Mouse (Mus musculus) Patski (cell line): ENCODE results near the gene Kif3a. TPM values are rescaled to one million over a fixed set of nuclear protein-coding genes. Genes with fewer than 3 reads are reported as not detected.

Experiments
- ATAC-seq: fragments of 100-300 bp; one replicate; pipeline ENCODE4 v1.8.0; 2021
- CTCF ChIA-PET: fragments of 350-600 bp; sonication (Branson Sonifier 250); formaldehyde crosslinking; loops from one replicate; lab custom pipeline; 2022; ENCODE audit warnings: inconsistent platforms; lab: Charles Lee
- POLR2A ChIA-PET: fragments of 350-600 bp; sonication (Branson Sonifier 250); formaldehyde crosslinking; loops from one replicate; lab custom pipeline; 2022; ENCODE audit warnings: antibody characterized with exemption, inconsistent platforms; lab: Charles Lee
- DNase-seq: peaks from one replicate; pipeline ENCODE4 v3.0.0-alpha.2; 2011; ENCODE audit warnings: low read depth, low spot score
- H3K27me3 ChIP-seq: fragments of 371-371 bp; one replicate; pipeline ENCODE4 v1.5.1; 2021
- CTCF ChIP-seq: fragments of 100-300 bp; IDR thresholded peaks from one replicate; pipeline ENCODE4 v1.5.1; 2021
- in situ Hi-C: fragments of 300-500 bp; cut with MboI; formaldehyde crosslinking; loops from 3 replicates; pipeline ENCODE4 v1.11.1; 2018; ENCODE audit warnings: low pct_unique_long_range_greater_than_20kb, mixed read lengths
- polyA plus RNA-seq: library from polyadenylated mRNA; unstranded; gene quantifications from one replicate; pipeline ENCODE4 v1.2.3, GENCODE M21; 2021

The Kif3a gene
- 52.7 TPM for polyA plus RNA-seq

- no peaks in the 10 kb centered on the region for H3K27me3 ChIP-seq
- in situ Hi-C loops = no loop called here
- ATAC-seq = peak; percentile 88
- POLR2A ChIA-PET = interaction anchor here (0.8 kb wide), 1 partner anchor 55 kb away, joined by 4 read pairs; no protein-coding TSS in a partner anchor
- peak; percentile 73 for DNase-seq
- CTCF ChIA-PET = interaction anchor here (0.9 to 1.5 kb wide), 4 partner anchors 16 to 60 kb away, joined by 3 to 6 read pairs (median 3); no protein-coding TSS in a partner anchor
- no peak for TF ChIP-seq CTCF
Measured at GRCm38 (mm10) chr11:53567224-53568014, at the start of gene Kif3a. Kif3a (plus strand) TSS chr11:53567379.

DNA sequence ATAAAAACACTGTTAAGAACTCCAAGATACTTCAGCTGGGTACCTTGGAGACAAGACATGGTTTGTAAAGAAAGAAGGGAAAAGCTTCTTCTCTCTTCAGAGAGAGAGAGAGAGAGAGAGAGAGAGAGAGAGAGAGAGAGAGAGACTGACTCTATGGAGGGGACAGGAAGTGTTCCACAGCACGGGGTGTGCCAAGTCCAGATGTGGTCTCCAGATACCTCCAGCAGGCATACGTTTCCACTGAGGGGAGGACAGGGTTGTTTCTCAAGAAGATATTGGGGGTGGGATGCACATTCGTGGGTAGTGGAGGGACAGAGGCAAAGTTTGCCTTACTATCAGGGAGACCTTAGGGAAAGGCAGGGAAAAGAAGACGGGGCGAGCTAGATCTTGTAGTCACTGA, 48.4 kb upstream of the Kif3a start:
- H3K27me3 ChIP-seq = no peaks in the 10 kb centered on the region
- TF ChIP-seq CTCF = no peak
- ChIA-PET CTCF (no interaction called here), POLR2A (interaction anchor here (1.0 kb wide), 1 partner anchor 10 kb away, joined by 3 read pairs; no protein-coding TSS in a partner anchor)
- no peak for DNase-seq
- in situ Hi-C loops = no loop called here
- no peak for ATAC-seq

GRCm38 (mm10) chr11:53519207-53520121, 47.7 kb upstream of the Kif3a start, which contains the start of gene Sept8:
Sept8 (plus strand) TSS chr11:53519257.
- no peak for DNase-seq
- ATAC-seq = peak; percentile 61
- CTCF ChIA-PET = no interaction called here
- no peaks in the 10 kb centered on the region for H3K27me3 ChIP-seq
- in situ Hi-C loops = no loop called here
- no peak for TF ChIP-seq CTCF
- POLR2A ChIA-PET = interaction anchor here (1.0 to 1.2 kb wide), 2 partner anchors 11 to 12 kb away, joined by 3 read pairs; no protein-coding TSS in a partner anchor

GRCm38 (mm10) chr11:53520122-53520978, 46.8 kb upstream of the Kif3a start:
- no peak for DNase-seq
- peak; percentile 53 for ATAC-seq

GRCm38 (mm10) chr11:53521120-53521820, 45.9 kb upstream of the Kif3a start:
- H3K27me3 ChIP-seq = no peaks in the 10 kb centered on the region
- ChIA-PET POLR2A (no interaction called here), CTCF (interaction anchor here (1.3 kb wide), 1 partner anchor 16 kb away, joined by 3 read pairs; no protein-coding TSS in a partner anchor)
- ATAC-seq (no peak), DNase-seq (no peak)
- TF ChIP-seq CTCF = no peak
- in situ Hi-C loops = no loop called here

More at GRCm38 (mm10) chr11:53520122-53520978, 46.8 kb upstream of the Kif3a start:
- no peaks in the 10 kb centered on the region for H3K27me3 ChIP-seq
- ChIA-PET CTCF (interaction anchor here (1.3 kb wide), 1 partner anchor 17 kb away, joined by 3 read pairs; no protein-coding TSS in a partner anchor), POLR2A (interaction anchor here (1.2 kb wide), 1 partner anchor 13 kb away, joined by 3 read pairs; no protein-coding TSS in a partner anchor)
- in situ Hi-C loops = no loop called here
- no peak for TF ChIP-seq CTCF

DNA sequence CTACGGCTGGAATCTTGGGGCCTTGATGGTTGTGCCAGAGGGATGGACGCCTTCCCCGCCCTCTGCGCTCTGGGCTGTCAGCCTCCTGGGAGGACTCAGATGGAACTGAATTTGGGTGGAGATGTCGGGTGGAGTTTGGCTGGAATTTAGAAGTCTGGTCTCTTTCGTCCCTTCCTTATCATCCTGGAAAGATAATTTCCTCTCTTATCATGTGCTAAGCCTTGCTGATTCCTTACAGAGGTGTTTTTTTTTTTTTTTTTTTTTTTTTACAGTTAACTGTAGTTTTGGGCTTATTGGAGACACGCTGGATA, 45.4 kb upstream of the Kif3a start:
- DNase-seq (no peak), ATAC-seq (no peak)
- CTCF ChIA-PET = interaction anchor here (1.3 kb wide), 1 partner anchor 15 kb away, joined by 3 read pairs; no protein-coding TSS in a partner anchor
- TF ChIP-seq CTCF = no peak
- POLR2A ChIA-PET = no interaction called here
- in situ Hi-C loops = no loop called here
- no peaks in the 10 kb centered on the region for H3K27me3 ChIP-seq

DNA sequence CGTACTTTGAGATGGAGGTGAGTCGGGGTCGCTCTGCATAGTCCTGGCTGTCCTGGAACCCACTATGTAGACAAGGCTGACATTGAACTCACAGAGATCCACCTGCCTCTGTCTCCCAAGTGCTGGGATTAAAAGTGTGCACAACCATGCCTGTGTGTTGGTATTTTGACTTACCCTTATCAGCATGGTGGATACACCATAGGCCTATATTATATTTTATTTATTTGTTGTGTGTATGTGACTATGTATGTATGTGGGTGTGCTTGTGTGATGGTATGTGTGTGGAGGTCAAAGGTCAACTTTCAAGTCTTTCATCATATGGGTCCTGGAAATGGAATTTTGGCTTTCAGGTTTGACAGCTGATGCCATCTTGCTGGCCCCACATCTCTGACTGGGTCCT, 44.8 kb upstream of the Kif3a start:
- DNase-seq (no peak), ATAC-seq (no peak)
- in situ Hi-C loops = no loop called here
- no peaks in the 10 kb centered on the region for H3K27me3 ChIP-seq
- ChIA-PET POLR2A (interaction anchor here (1.1 kb wide), 1 partner anchor 18 kb away, joined by 3 read pairs; no protein-coding TSS in a partner anchor), CTCF (no interaction called here)
- TF ChIP-seq CTCF = no peak

DNA sequence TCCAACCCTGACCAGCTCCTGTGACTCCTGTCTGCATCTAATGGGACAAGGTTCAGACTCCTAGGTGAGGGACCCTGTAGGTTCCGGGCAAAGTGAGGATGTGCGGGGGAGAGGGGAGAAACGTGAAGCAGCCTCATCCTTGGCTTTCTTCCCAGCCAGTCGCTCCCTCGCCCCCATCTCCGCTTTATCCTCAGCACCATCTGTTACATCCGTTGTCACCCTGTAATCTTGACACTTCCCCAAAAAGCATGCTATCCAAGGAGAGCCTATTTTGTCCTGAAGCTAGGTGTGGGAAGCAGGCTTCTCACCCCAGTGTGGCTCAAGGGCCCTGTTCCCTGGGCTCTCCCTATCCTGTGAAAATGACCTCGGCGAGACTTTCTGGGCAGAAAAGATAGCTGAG, 44.2 kb upstream of the Kif3a start:
- ChIA-PET POLR2A (interaction anchor here (1.1 kb wide), 1 partner anchor 19 kb away, joined by 3 read pairs; no protein-coding TSS in a partner anchor), CTCF (no interaction called here)
- TF ChIP-seq CTCF = no peak
- no peak for DNase-seq
- no peaks in the 10 kb centered on the region for H3K27me3 ChIP-seq
- in situ Hi-C loops = no loop called here
- no peak for ATAC-seq
